Mouse (Mus musculus) bone marrow macrophage, adult 2 months (primary cell): ENCODE measurements around the gene Mfap1a.

Experiments
- CTCF ChIP-seq: IDR thresholded peaks from 2 replicates; pipeline ENCODE4 v1.5.1; 2012; ENCODE audit warnings: low read depth, mild to moderate bottlenecking, low read length, moderate library complexity
- POLR2A ChIP-seq: IDR thresholded peaks from 2 replicates; pipeline ENCODE4 v1.6.1; 2012; ENCODE audit warnings: mild to moderate bottlenecking, low read depth, low read length, borderline replicate concordance

- peak; percentile 48 for TF ChIP-seq CTCF
- TF ChIP-seq POLR2A: no peak
These were observed 26.0 kb downstream of the Mfap1a start for GRCm38 (mm10) chr2:121480498-121480897.
